Mouse (Mus musculus): ENCODE results near the gene Prdm2.

DNA sequence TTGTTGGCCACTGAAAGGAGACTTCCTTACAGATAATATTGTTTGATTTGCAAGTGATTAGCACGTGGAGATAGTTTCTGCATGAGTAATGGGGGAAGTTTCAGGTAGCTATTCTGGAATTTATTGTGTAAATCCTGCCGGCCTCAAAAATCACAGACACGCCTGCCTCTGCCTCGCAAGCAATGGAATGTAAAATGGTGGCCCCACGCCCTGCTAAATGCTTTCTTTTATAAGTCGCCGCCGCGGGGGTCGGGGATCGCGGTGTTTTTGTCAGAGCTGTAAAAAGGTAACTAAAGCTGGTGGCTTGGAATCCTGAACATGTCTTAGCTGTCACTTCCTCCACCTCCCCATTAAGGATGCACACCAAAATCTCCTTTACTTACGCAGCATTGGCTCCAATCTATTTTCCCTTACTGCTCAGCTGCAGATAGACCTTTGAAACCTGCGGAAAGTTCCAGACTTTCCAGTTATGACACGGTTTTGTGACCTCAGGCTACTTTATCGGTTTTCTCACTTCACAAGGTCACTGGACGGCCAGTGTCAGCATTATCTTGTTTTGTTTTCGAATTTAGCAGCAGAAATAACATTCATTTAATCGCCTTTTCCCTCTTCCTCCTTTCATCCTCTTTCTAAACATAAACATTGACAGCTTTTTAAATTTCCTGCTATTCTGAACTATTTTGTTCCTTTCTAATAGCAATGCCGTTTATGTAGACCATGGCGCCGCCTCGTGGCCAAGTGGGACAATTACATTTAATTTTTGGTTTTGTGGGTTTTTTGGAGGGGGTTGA, 25.6 kb upstream of the Prdm2 start:
- TF ChIP-seq CTCF (IDR thresholded peaks at IDR 0.05; ENCODE audit: borderline replicate concordance, insufficient read depth, low read length) (peak; percentile 45; the same call in 1 of the 2 replicates), POLR2A (IDR thresholded peaks at IDR 0.05; ENCODE audit: low read depth, low read length) (no peak)

Measured in embryonic fibroblast, embryonic 13.5 days (primary cell).